Mouse (Mus musculus) G1E (cell line): ENCODE data around the gene Rhpn2. TPM values are rescaled to one million over a fixed set of nuclear protein-coding genes. Genes with fewer than 3 reads are reported as not detected.
A peak's percentile ranks its signal among the peaks of the same experiment; 100 is the strongest.
"Not testable (repeated sequence)": the region's sequence is repeated elsewhere in the genome, so short reads cannot be mapped to it uniquely, and the experiment has no call there.

ENCODE experiments used
- ATAC-seq: 2 replicates; pipeline ENCODE4 v1.8.0; 2016; ENCODE audit warnings: mild to moderate bottlenecking; ENCODE audit not compliant: insufficient number of reproducible peaks, poor library complexity, low FRiP score, severe bottlenecking; ENCODE audit errors: extremely low read depth
- DNase-seq: peaks from one replicate; pipeline ENCODE4 v3.0.0; 2012; ENCODE audit warnings: low spot score
- H3K27me3 ChIP-seq: 2 replicates; pipeline ENCODE4 v1.6.1; 2012; ENCODE audit warnings: mild to moderate bottlenecking, low read length, inconsistent platforms; ENCODE audit not compliant: insufficient read depth
- H3K36me3 ChIP-seq: replicated peaks from 2 replicates; pipeline ENCODE3; 2012; ENCODE audit warnings: mild to moderate bottlenecking, inconsistent platforms
- H3K4me1 ChIP-seq: 2 replicates; pipeline ENCODE4 v1.6.1; 2012; ENCODE audit warnings: low read depth, low read length, inconsistent platforms, mixed read lengths; ENCODE audit not compliant: insufficient read depth
- H3K4me3 ChIP-seq: 2 replicates; pipeline ENCODE4 v1.5.1; 2012; ENCODE audit warnings: low read depth, mild to moderate bottlenecking, inconsistent platforms, low read length, moderate library complexity, mixed read lengths
- H3K9me3 ChIP-seq: replicated peaks from 2 replicates; pipeline ENCODE4 v1.6.1; 2012; ENCODE audit warnings: inconsistent platforms
- CTCF ChIP-seq: IDR thresholded peaks from 2 replicates; pipeline ENCODE4 v1.5.1; 2012; ENCODE audit warnings: low read depth, low read length, inconsistent platforms, mixed read lengths
- GATA1 ChIP-seq: IDR thresholded peaks from 2 replicates; pipeline ENCODE4 v1.6.1; 2012; ENCODE audit warnings: borderline replicate concordance, low read length, inconsistent platforms, mixed read lengths
- GATA2 ChIP-seq: IDR thresholded peaks from 2 replicates; pipeline ENCODE4 v1.6.1; 2012; ENCODE audit warnings: low read depth, low read length, inconsistent platforms, borderline replicate concordance
- POLR2AphosphoS5 ChIP-seq: IDR thresholded peaks from 2 replicates; pipeline ENCODE4 v1.6.1; 2012; ENCODE audit warnings: low read depth, low read length, inconsistent platforms; ENCODE audit not compliant: insufficient replicate concordance
- TAL1 ChIP-seq: conservative IDR thresholded peaks from 2 replicates; pipeline ENCODE4 v1.6.1; 2012; ENCODE audit warnings: low read depth, low read length, inconsistent platforms, mixed read lengths
- polyA plus RNA-seq: library from polyadenylated mRNA; stranded (reverse); fragments of >175 nt; gene quantifications from 2 replicates; pipeline ENCODE4 v1.2.3, GENCODE M21; 2012
- total RNA-seq, 2 experiments: library from RNA; stranded (forward) in 1 of 2; stranded (reverse) in 1 of 2; fragments of 200-1000 nt in 1 of 2; fragments of >200 nt in 1 of 2; fragmentation: Nextera tagmentation in 1 of 2; gene quantifications; 2 replicates each; pipeline ENCODE4 v1.2.3; 2014 to 2017

Rhpn2 gene
- total and polyA plus RNA-seq, 3 experiments = 0.05 to 0.66 (median 0.38) TPM

DNA sequence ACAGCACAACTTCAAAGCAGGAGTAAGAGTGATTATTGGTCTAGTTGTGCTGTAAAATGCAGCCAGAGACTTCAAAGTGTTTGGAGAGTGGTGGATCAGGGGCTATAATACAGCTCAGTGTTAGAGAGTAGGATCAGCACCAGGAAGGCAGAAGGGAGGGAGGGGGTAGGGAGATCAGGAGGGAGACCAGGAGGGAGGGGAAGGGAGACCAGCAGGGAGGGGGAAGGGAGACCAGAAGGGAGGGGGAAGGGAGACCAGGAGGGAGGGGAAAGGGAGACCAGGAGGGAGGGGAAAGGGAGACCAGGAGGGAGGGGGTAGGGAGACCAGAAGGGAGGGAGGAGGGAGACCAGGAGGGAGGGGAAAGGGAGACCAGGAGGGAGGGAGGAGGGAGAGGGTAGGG lies 19.8 kb upstream of the Rhpn2 start:
- TF ChIP-seq POLR2AphosphoS5 (no peak), GATA1 (no peak), GATA2 (no peak), TAL1 (no peak), CTCF (no peak)
- no peak for ATAC-seq
- no peaks in the 10 kb centered on the region for H3K9me3 ChIP-seq
- H3K4me1 ChIP-seq = peaks cover 24% of the 10 kb centered on the region
- DNase-seq = no peak
- peaks cover 38% of the 10 kb centered on the region for H3K36me3 ChIP-seq
- H3K4me3 ChIP-seq = no peak overlapping the region
- H3K27me3 ChIP-seq = no peaks in the 10 kb centered on the region

DNA sequence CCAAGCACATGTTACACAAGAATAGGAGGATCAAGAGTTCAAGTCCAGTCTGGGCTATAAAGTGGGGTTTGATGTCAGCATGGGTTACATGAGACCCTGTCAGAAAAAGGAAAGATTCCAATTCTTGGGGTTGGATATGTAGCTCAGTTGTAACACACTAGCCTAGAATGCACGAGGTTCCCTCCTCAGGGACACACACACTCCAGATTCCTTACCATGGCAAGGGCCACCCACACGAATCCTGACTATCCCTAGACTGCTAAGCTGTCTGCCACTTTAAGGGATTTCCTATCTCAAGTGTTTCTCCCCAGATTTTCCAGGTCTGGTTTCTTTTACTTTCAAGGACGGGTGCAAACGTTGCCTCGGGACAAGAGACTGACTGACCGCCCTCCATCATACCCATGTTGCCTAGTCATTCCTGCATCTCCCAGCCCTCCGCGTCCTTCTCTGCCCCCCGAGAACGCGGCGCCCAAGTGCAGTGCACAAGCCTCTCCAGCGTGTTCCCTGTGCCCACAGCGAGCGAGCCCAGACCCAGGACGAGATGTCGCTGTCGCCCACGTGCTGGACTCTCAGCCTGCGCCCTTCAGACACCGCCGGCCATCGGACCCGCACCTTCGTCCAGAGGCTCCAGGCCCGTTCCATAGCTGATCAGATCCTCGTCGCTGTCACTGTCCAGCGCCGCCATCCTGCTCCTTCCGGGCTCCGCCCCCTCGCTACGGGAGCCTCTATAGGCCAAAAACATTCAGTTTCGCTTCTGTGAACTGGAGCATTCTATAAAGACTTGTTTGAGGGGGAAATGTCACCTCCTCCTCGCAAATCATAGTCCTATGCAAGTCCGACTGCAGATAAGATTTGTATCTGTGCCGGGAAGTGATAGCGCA lies 16.0 kb upstream of the Rhpn2 start, which contains the start of gene Gpatch1:
Gpatch1 (minus strand) TSS at position 712 of the 881 bp plus-strand sequence.
- H3K4me1 ChIP-seq = peaks cover 36% of the 10 kb centered on the region
- peaks cover 8% of the 10 kb centered on the region for H3K36me3 ChIP-seq
- H3K4me3 ChIP-seq = peak within 1 kb of the TSS; percentile 94
- no peaks in the 10 kb centered on the region for H3K9me3 ChIP-seq
- no peak for TF ChIP-seq GATA1
- TF ChIP-seq GATA2 = no peak
- no peak for TF ChIP-seq POLR2AphosphoS5
- TF ChIP-seq CTCF = no peak
- TF ChIP-seq TAL1 = no peak
- DNase-seq (peak; percentile 80), ATAC-seq (peak; percentile 59)
- H3K27me3 ChIP-seq = peaks cover 6% of the 10 kb centered on the region

DNA sequence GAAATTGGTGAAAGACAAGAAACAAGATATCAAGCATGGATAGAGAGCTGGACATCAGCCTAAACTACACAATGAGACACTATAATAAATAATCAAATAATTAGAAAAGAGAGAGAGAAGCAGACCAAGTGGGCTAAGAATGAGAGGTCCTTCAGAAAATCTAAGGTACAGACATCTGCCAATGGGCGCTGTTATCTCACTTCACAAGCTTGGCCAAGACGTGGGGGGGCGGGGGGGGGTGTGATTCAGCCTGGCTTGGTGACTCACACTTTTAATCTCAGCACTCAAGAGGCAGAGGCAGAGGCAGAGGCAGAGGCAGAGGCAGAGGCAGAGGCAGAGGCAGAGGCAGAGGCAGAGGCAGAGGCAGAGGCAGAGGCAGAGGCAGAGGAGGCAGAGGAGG lies 14.7 kb upstream of the Rhpn2 start:
- H3K4me3 ChIP-seq, ATAC-seq, H3K36me3 ChIP-seq, DNase-seq, H3K9me3 ChIP-seq: not testable (repeated sequence)
- Histone ChIP-seq H3K27me3 (peaks cover 12% of the 10 kb centered on the region), H3K4me1 (peaks cover 35% of the 10 kb centered on the region)

DNA sequence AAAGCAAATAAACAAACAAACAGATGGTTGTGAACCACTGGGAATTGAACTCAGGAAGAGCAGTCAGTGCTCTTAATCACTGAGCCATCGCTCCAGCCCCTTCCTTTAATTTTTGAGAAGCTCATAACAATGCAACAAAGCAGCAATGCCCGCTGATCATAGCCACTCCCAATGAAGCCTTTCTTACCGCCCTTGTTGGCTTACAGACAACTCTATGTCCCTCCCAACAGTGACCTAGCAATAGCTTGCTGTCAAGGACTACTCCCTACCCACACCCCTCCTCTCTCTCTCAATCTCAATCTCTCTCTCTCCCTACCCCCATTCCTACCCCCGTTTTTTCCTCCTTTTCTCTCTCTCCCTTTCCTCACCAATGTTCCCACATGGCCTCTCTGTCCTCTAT lies 14.2 kb upstream of the Rhpn2 start:
- peaks cover 5% of the 10 kb centered on the region for H3K36me3 ChIP-seq
- peaks cover 12% of the 10 kb centered on the region for H3K27me3 ChIP-seq
- TF ChIP-seq GATA1 (no peak), GATA2 (no peak), TAL1 (no peak), CTCF (no peak), POLR2AphosphoS5 (no peak)
- peaks cover 32% of the 10 kb centered on the region for H3K4me1 ChIP-seq
- ATAC-seq (no peak), DNase-seq (no peak)
- H3K9me3 ChIP-seq = no peaks in the 10 kb centered on the region
- H3K4me3 ChIP-seq = no peak overlapping the region

DNA sequence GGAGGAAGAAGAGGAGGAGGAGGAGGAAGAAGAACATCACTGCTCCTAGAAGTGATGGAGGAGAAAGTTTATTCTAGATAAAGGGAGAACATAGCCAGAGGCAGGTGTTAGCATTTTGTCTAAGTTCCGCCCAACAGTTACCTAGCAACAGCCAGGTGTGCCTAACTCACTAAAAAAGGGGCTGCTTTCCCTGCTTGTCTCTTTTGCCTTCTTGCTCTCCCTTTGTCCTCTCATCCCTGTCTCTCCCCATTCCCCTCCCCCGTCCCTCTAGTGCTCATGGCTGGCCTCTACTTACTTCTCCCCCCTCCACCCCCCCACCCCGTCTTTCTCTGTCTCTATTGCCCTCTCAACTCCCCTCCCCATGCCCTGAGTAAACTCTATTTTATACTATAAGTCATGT lies 11.8 kb upstream of the Rhpn2 start:
- ATAC-seq = no peak
- H3K4me1 ChIP-seq = peaks cover 27% of the 10 kb centered on the region
- no peak for DNase-seq
- H3K9me3 ChIP-seq = no peaks in the 10 kb centered on the region
- H3K27me3 ChIP-seq = peaks cover 15% of the 10 kb centered on the region
- no peak overlapping the region for H3K4me3 ChIP-seq
- TF ChIP-seq GATA1 = no peak
- TF ChIP-seq TAL1 = no peak
- TF ChIP-seq GATA2 = no peak
- no peak for TF ChIP-seq POLR2AphosphoS5
- no peak for TF ChIP-seq CTCF
- H3K36me3 ChIP-seq = no peaks in the 10 kb centered on the region

DNA sequence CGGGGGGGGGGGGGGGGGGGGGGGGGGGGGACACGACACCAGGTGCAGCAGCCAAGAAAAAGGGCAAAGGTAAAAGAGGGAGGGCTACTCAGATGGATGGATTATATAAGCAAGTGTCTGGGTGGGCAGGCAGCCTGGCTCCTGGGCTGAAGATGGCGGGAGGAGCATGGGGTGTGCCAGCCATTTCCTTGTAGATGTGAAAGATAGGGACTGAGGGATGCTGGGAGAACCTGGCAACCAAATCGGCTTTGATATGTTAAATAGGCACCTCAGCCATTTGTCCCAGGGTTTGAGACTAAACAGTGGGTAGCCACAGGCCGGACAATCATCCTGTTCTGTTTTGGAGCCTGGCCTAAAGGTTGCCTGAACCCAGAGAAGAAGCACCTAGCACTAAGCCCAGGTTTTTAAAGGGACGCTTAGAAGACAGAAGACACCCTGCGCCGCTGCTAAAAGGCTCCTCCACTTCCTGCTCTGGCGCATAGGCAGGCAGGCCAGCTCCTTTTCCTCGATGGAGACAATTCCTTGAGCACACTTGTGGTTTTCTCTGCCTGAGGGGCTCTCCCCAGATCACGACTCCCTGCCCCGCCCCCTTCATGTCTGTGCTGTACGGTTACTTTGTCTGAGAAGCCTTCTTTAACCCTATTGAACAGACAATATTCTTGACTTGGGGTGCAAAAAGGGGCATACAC lies 11.1 kb upstream of the Rhpn2 start:
- TF ChIP-seq CTCF = no peak
- TF ChIP-seq TAL1 = no peak
- no peak for TF ChIP-seq GATA1
- TF ChIP-seq POLR2AphosphoS5 = no peak
- no peak for TF ChIP-seq GATA2
- no peak for ATAC-seq
- H3K27me3 ChIP-seq = peaks cover 19% of the 10 kb centered on the region
- peaks cover 20% of the 10 kb centered on the region for H3K4me1 ChIP-seq
- H3K36me3 ChIP-seq = no peaks in the 10 kb centered on the region
- no peak overlapping the region; the same call in 1 of the 2 replicates for H3K4me3 ChIP-seq
- H3K9me3 ChIP-seq = no peaks in the 10 kb centered on the region
- DNase-seq = no peak
